Mouse (Mus musculus) testis, adult 2 months (tissue): ENCODE measurements around the gene Hsd11b2.

Experiments used
- CTCF ChIP-seq: fragments of 200-500 bp; IDR thresholded peaks from 2 replicates; pipeline ENCODE4 v1.5.1; 2012; ENCODE audit warnings: low read depth, mild to moderate bottlenecking, inconsistent platforms, low read length, moderate library complexity; ENCODE audit not compliant: control insufficient read depth, insufficient read depth, insufficient replicate concordance
- POLR2A ChIP-seq: fragments of 200-500 bp; IDR thresholded peaks from 2 replicates; pipeline ENCODE4 v1.6.1; 2012; ENCODE audit warnings: low read depth, mild to moderate bottlenecking, inconsistent platforms, low read length, moderate library complexity; ENCODE audit not compliant: control insufficient read depth

- peak; percentile 60; the same call in 1 of the 2 replicates for TF ChIP-seq CTCF
- no peak for TF ChIP-seq POLR2A
Observed at GRCm38 (mm10) chr8:105476628-105477413, 41.7 kb upstream of the Hsd11b2 start.
